Mouse (Mus musculus) spleen, adult 2 months (tissue): ENCODE data around the gene Gm9887.

ENCODE experiments used
- CTCF ChIP-seq: fragments of 200-500 bp; IDR thresholded peaks from 2 replicates; pipeline ENCODE4 v1.5.1; 2011; ENCODE audit warnings: mild to moderate bottlenecking, inconsistent platforms; ENCODE audit not compliant: insufficient read depth, insufficient read length, insufficient replicate concordance; ENCODE audit errors: extremely low read depth
- POLR2A ChIP-seq: fragments of 200-500 bp; IDR thresholded peaks from 2 replicates; pipeline ENCODE4 v1.6.1; 2011; ENCODE audit warnings: low read depth, low read length, inconsistent platforms

GRCm38 (mm10) chr12:69390000-69390698 is 17.9 kb upstream of the Gm9887 start:
- TF ChIP-seq CTCF (no peak), POLR2A (no peak)
